Comparison of ENCODE assay signal across 8 mouse cellular contexts in genomic region chr9:65196738-65197569, GRCm38 (mm10). TPM values are rescaled to one million over a fixed set of nuclear protein-coding genes. Genes with fewer than 3 reads are reported as not detected.
DNase-seq lines count a peak whose midpoint lies in the region; ATAC-seq and TF ChIP-seq lines count a peak whose summit lies in the region.

No protein-coding gene starts in this region.

- intact Hi-C loops in gastrocnemius, adult 2 months (cut with DNase I): loop anchor here (10.0 kb wide), 1 partner anchor 88 kb away; no protein-coding TSS in a partner anchor
- intact Hi-C loops in left cerebral cortex, adult 2 months (cut with DNase I): loop anchor here (1.0 kb wide), 2 partner anchors 24 to 86 kb away; no protein-coding TSS in a partner anchor

- H3K9me3 ChIP-seq in hindbrain, postnatal 0 days (ENCODE audit: low read length): no peaks in the 10 kb centered on the region

- H3K79me2 ChIP-seq in macrophage (ENCODE audit: inconsistent target): no peaks in the 10 kb centered on the region

- peak overlapping the region; percentile 37 for H3K9ac ChIP-seq in hindbrain, postnatal 0 days (replicated peaks; ENCODE audit: low read length)

- no peak; the same call in 1 of the 2 replicates for TF ChIP-seq CTCF in gastrocnemius, adult 2 months (IDR thresholded peaks at IDR 0.05)
- TF ChIP-seq CTCF in hindbrain, postnatal 0 days (IDR thresholded peaks at IDR 0.05; ENCODE audit: low read depth): peak; percentile 80
- TF ChIP-seq CTCF in left cerebral cortex, adult 2 months (IDR thresholded peaks at IDR 0.05): peak; percentile 99

- peak overlapping the region; percentile 93 for H3K27ac ChIP-seq in gastrocnemius, adult 2 months
- H3K27ac ChIP-seq in hindbrain, postnatal 0 days: peak overlapping the region; percentile 86
- peak overlapping the region; percentile 95 for H3K27ac ChIP-seq in left cerebral cortex, adult 2 months
- peak overlapping the region; percentile 62 for H3K27ac ChIP-seq in macrophage

- H3K36me3 ChIP-seq in hindbrain, postnatal 0 days (ENCODE audit: insufficient read depth, low read length): no peaks in the 10 kb centered on the region
- no peaks in the 10 kb centered on the region for H3K36me3 ChIP-seq in macrophage (ENCODE audit: inconsistent target)

- ATAC-seq in hindbrain, postnatal 0 days: peak; percentile 83

- peak; percentile 95 for DNase-seq in ZHBTc4 (ENCODE audit: low read depth, low spot score)
- peak; percentile 95 to 97 for DNase-seq in cerebellum, postnatal 36 days
- peak; percentile 96 for DNase-seq in gastrocnemius, adult 2 months
- DNase-seq in hindbrain, postnatal 0 days (ENCODE audit: low spot score): peak; percentile 95
- DNase-seq in left cerebral cortex, adult 2 months (ENCODE audit: extremely low spot score in 1 of 2, low spot score in 2 of 2): peak; percentile 90 to 93
- peak; percentile 85 for DNase-seq in retina, postnatal 7 days (ENCODE audit: low read depth, low spot score)
- DNase-seq in urinary bladder, adult 18-20 months (ENCODE audit: low spot score in 2 of 2): peak; percentile 87 to 96

- peaks cover 6% of the 10 kb centered on the region; the same call in 1 of the 2 replicates for H3K4me1 ChIP-seq in hindbrain, postnatal 0 days (ENCODE audit: insufficient read depth, low read length)

- WGBS in hindbrain, postnatal 0 days: 19% methylated on average over 26 of the region's 26 CpGs
- WGBS in macrophage (ENCODE audit: missing documents): 19% methylated on average over 26 of the region's 26 CpGs

- no peaks in the 10 kb centered on the region for H3K27me3 ChIP-seq in hindbrain, postnatal 0 days (ENCODE audit: insufficient read depth, low read length)

- H3K4me3 ChIP-seq in gastrocnemius, adult 2 months: peak overlapping the region; percentile 66
- no peak overlapping the region for H3K4me3 ChIP-seq in hindbrain, postnatal 0 days (ENCODE audit: low read length)
- peak overlapping the region; percentile 27; the same call in 1 of the 2 replicates for H3K4me3 ChIP-seq in left cerebral cortex, adult 2 months
- no peak overlapping the region for H3K4me3 ChIP-seq in macrophage (ENCODE audit: inconsistent target)

- H3K4me2 ChIP-seq in hindbrain, postnatal 0 days (ENCODE audit: low read depth, low read length): peak overlapping the region; percentile 35

RNA-seq across cellular contexts. Expression of gene Parp16, which starts 1.8 kb away (rescaled TPM):
- total RNA-seq in gastrocnemius, adult 2 months (2021): 1 to 10 TPM; 3.6 to 3.9 TPM
- total RNA-seq in hindbrain, postnatal 0 days (2014; rRNA removed): 2.6 and 6.7 TPM in 2 replicates
- polyA plus RNA-seq in hindbrain, postnatal 0 days (2015; fragmentation: Nextera tagmentation; extraction: Ambion mirVana): 5.9 and 6.3 TPM in 2 replicates
- total RNA-seq in left cerebral cortex, adult 2 months (2021): 1 to 10 TPM; 3.6 to 4.0 TPM
- total RNA-seq in macrophage (2018; cell fraction: chromatin; rRNA removed): 1 to 10 TPM in 25 of 26 experiments, under 1 TPM in 1; 0.55 to 7.5 (median 2.6) TPM
- 1 to 10 TPM in 24 of 26 experiments, under 1 TPM in 2; 0.56 to 2.7 (median 1.4) TPM for total RNA-seq in macrophage (2018; cell fraction: cytosol; rRNA removed)
- 1 to 10 TPM in 22 of 26 experiments, under 1 TPM in 4; 0.54 to 6.5 (median 1.7) TPM for total RNA-seq in macrophage (2018; cell fraction: nucleus; rRNA removed)
- 2.0 to 3.2 TPM (median 2.1 TPM) in 3 replicates for polyA plus RNA-seq in macrophage (2018)

RNA-seq across cellular contexts. Expression of gene Igdcc3, which starts 56.0 kb away (rescaled TPM):
- under 1 TPM; 0.17 to 0.18 TPM for total RNA-seq in gastrocnemius, adult 2 months (2021)
- total RNA-seq in hindbrain, postnatal 0 days (2014; rRNA removed): 2.3 and 6.3 TPM in 2 replicates
- 5.2 and 6.2 TPM in 2 replicates for polyA plus RNA-seq in hindbrain, postnatal 0 days (2015; fragmentation: Nextera tagmentation; extraction: Ambion mirVana)
- total RNA-seq in left cerebral cortex, adult 2 months (2021): 1 to 10 TPM; 2.0 to 2.5 TPM
- not detected for total RNA-seq in macrophage (2018; cell fraction: chromatin; rRNA removed)
- not detected for total RNA-seq in macrophage (2018; cell fraction: cytosol; rRNA removed)
- not detected for total RNA-seq in macrophage (2018; cell fraction: nucleus; rRNA removed)
- polyA plus RNA-seq in macrophage (2018): not detected in 3 replicates

Comparison
In these comparisons a context has a peak if more than half of its experiments do, and no peak if none do; other contexts are left out.
1. H3K4me3 ChIP-seq: peak in gastrocnemius, adult 2 months (single experiment) and left cerebral cortex, adult 2 months (single experiment); none in hindbrain, postnatal 0 days (single experiment) and macrophage (single experiment).
2. Peak in every context shown above with its lines, with median percentiles within 50 percentile points of each other: DNase-seq and H3K27ac ChIP-seq.